Mouse (Mus musculus) limb, embryonic 11.5 days (tissue): ENCODE measurements around the gene Hoxd8. TPM values are rescaled to one million over a fixed set of nuclear protein-coding genes. Genes with fewer than 3 reads are reported as not detected.
A peak's percentile ranks its signal among the peaks of the same experiment; 100 is the strongest.

Experiments used
- ATAC-seq: fragments of 200-750 bp; cut with Nextera tagmentation; 2 replicates; pipeline ENCODE4 v1.8.0; 2017; ENCODE audit warnings: low read depth; ENCODE audit not compliant: insufficient number of reproducible peaks, low FRiP score, low TSS enrichment
- DNase-seq: peaks from one replicate; pipeline ENCODE4 v3.0.0-alpha.2; 2015; ENCODE audit warnings: low spot score
- H3K27ac ChIP-seq: fragments of 300-500 bp; sonication (generic); replicated peaks from 2 replicates; pipeline ENCODE4 v1.5.1; 2014; ENCODE audit warnings: low read depth, mild to moderate bottlenecking, low read length
- H3K27me3 ChIP-seq: fragments of 300-500 bp; sonication (generic); 2 replicates; pipeline ENCODE4 v1.6.1; 2014; ENCODE audit warnings: mild to moderate bottlenecking, low read length, mixed read lengths; ENCODE audit not compliant: control insufficient read depth, insufficient read depth
- H3K36me3 ChIP-seq: fragments of 300-500 bp; sonication (generic); 2 replicates; pipeline ENCODE4 v1.6.1; 2014; ENCODE audit warnings: mild to moderate bottlenecking, low read length, moderate library complexity, mixed read lengths; ENCODE audit not compliant: control insufficient read depth, insufficient read depth
- H3K4me1 ChIP-seq: fragments of 300-500 bp; sonication (generic); 2 replicates; pipeline ENCODE4 v1.6.1; 2014; ENCODE audit warnings: low read length, mixed read lengths; ENCODE audit not compliant: control insufficient read depth, insufficient read depth
- H3K4me2 ChIP-seq: fragments of 300-500 bp; sonication (generic); 2 replicates; pipeline ENCODE4 v1.6.1; 2014; ENCODE audit warnings: low read depth, mild to moderate bottlenecking, moderate library complexity; ENCODE audit not compliant: severe bottlenecking
- H3K4me3 ChIP-seq: fragments of 300-500 bp; sonication (generic); 2 replicates; pipeline ENCODE4 v1.5.1; 2014; ENCODE audit warnings: low read depth, low read length
- H3K9ac ChIP-seq: fragments of 300-500 bp; sonication (generic); 2 replicates; pipeline ENCODE4 v1.6.1; 2014; ENCODE audit warnings: mild to moderate bottlenecking, low read length
- H3K9me3 ChIP-seq: fragments of 300-500 bp; sonication (generic); 2 replicates; pipeline ENCODE4 v1.6.1; 2016; ENCODE audit warnings: low read length; ENCODE audit not compliant: control insufficient read depth
- WGBS: fragments of 180-500 bp; shearing (Covaris S2); extraction: QIAGEN DNeasy Blood & Tissue Kit; methylation state at CpG from one replicate; pipeline ENCODE4 v1.1.7; 2014; 5-methylcytosine and 5-hydroxymethylcytosine counted together
- polyA plus RNA-seq: library from polyadenylated mRNA; unstranded; fragments of >200 nt; fragmentation: Nextera tagmentation; extraction: Ambion mirVana; gene quantifications from 2 replicates; pipeline ENCODE4 v1.2.1, GENCODE M21; 2014

Hoxd8 gene
- polyA plus RNA-seq, 1 experiment from 2014 or later = 13.1 TPM

DNA sequence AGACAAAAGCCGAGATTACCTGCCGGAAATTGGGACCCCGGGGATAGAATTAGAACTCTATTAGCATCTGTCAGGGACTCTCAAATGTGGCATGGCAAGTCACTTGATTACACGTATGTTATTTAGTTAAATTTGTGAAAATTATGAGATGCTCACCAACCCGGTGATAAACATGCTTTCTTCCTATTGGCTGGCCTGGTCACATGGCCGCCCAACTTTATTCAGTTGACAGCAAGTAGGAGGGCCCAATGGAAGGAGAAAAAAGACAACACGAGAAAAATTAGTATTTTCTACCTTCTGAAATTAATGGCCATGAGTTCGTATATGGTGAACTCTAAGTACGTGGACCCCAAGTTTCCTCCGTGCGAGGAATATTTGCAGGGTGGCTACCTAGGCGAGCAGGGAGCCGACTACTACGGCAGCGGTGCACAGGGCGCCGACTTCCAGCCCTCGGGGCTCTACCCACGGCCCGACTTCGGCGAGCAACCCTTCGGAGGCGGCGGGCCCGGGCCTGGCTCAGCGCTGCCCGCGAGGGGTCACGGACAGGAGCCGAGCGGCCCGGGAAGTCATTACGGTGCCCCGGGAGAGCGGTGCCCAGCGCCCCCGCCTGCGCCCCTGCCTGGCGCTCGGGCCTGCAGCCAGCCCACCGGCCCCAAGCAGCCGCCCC lies 22.7 kb downstream of the Hoxd8 start:
- peak; percentile 65 for ATAC-seq

DNA sequence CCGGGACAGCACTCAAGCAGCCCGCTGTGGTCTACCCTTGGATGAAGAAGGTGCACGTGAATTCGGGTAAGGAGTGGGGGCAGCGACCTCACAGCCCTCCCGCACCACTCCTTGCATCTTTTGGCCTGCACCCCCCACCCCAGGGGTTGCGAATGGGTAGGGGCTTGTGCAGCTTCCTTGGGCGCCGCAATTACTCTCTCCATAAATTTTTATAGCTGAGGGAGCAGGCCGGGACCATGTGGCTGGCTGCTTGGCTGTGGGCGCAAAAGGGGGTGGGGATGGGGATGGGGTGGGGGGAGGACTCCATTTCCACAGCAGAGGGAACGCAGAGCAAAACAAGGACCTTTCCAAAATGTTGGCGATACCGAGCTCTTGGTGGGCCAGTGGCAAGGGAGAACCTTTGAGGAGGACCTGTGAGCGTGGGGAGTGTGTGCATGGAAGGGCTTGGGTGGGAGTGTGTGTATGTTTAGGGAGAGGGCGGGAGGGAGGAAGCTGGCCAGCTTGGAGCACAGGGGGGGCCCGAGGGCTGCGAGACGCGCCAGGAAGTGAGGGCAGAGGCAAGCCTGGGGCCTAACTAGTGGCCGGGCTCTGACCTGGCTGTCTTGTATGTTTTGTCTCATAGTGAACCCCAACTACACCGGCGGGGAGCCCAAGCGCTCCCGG lies 23.4 kb downstream of the Hoxd8 start:
- 5% methylated on average over 25 of the region's 25 CpGs for WGBS
- peak; percentile 60 for DNase-seq
- peak; percentile 11; the same call in 1 of the 2 replicates for ATAC-seq
- no peak overlapping the region for H3K27ac ChIP-seq
- H3K27me3 ChIP-seq = peaks cover 47% of the 10 kb centered on the region
- no peaks in the 10 kb centered on the region for H3K9me3 ChIP-seq
- peak overlapping the region; percentile 90 for H3K4me2 ChIP-seq
- H3K4me3 ChIP-seq = peak overlapping the region; percentile 39
- H3K4me1 ChIP-seq = peaks cover 49% of the 10 kb centered on the region
- H3K9ac ChIP-seq = no peak overlapping the region; the same call in 1 of the 2 replicates
- no peaks in the 10 kb centered on the region for H3K36me3 ChIP-seq

More for the DNA sequence above, 22.7 kb downstream of the Hoxd8 start:
- H3K27ac ChIP-seq = no peak overlapping the region
- H3K27me3 ChIP-seq = peaks cover 49% of the 10 kb centered on the region
- peak overlapping the region; percentile 47 for H3K9ac ChIP-seq
- H3K36me3 ChIP-seq = no peaks in the 10 kb centered on the region
- H3K4me2 ChIP-seq = peak overlapping the region; percentile 90
- peak overlapping the region; percentile 39 for H3K4me3 ChIP-seq
- peak; percentile 60 for DNase-seq
- H3K4me1 ChIP-seq = peaks cover 48% of the 10 kb centered on the region
- 2% methylated on average over 43 of the region's 43 CpGs for WGBS
- H3K9me3 ChIP-seq = no peaks in the 10 kb centered on the region

DNA sequence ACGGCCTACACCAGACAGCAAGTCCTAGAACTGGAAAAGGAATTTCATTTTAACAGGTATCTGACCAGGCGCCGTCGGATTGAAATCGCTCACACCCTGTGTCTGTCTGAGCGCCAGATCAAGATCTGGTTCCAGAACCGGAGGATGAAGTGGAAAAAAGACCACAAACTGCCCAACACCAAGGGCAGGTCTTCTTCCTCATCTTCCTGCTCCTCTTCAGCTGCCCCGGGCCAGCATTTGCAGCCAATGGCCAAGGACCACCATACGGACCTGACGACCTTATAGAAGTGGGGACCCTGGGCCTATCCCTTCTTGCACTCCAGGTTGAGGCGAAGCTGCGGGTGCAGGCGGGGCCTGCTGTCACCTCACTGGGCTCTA lies 23.9 kb downstream of the Hoxd8 start:
- Histone ChIP-seq H3K27me3 (peaks cover 44% of the 10 kb centered on the region), H3K4me2 (peak overlapping the region; percentile 90; the same call in 1 of the 2 replicates), H3K9ac (no peak overlapping the region), H3K4me1 (peaks cover 51% of the 10 kb centered on the region), H3K27ac (no peak overlapping the region), H3K9me3 (no peaks in the 10 kb centered on the region), H3K36me3 (no peaks in the 10 kb centered on the region), H3K4me3 (no peak overlapping the region)
- WGBS = 26% methylated on average over 13 of the region's 13 CpGs
- DNase-seq (no peak), ATAC-seq (no peak)

- no peaks in the 10 kb centered on the region for H3K9me3 ChIP-seq
- no peak for DNase-seq
- no peak for ATAC-seq
- no peak overlapping the region for H3K4me3 ChIP-seq
- H3K36me3 ChIP-seq = no peaks in the 10 kb centered on the region
- H3K9ac ChIP-seq = no peak overlapping the region
- no peak overlapping the region for H3K27ac ChIP-seq
- no peak overlapping the region for H3K4me2 ChIP-seq
- WGBS = 22% methylated on average over 8 of the region's 8 CpGs
- peaks cover 40% of the 10 kb centered on the region for H3K27me3 ChIP-seq
- peaks cover 55% of the 10 kb centered on the region for H3K4me1 ChIP-seq
Observed at GRCm38 (mm10) chr2:74730331-74730730, 25.9 kb downstream of the Hoxd8 start.

GRCm38 (mm10) chr2:74731055-74731454 lies 26.6 kb downstream of the Hoxd8 start:
- Histone ChIP-seq H3K4me2 (no peak overlapping the region), H3K4me1 (peaks cover 62% of the 10 kb centered on the region), H3K27ac (no peak overlapping the region), H3K4me3 (no peak overlapping the region), H3K9ac (0 out of 2 replicates have a peak overlapping the region, but pooled peaks have one; percentile 4), H3K9me3 (no peaks in the 10 kb centered on the region), H3K27me3 (peaks cover 42% of the 10 kb centered on the region), H3K36me3 (no peaks in the 10 kb centered on the region)
- no peak for DNase-seq
- ATAC-seq = no peak

DNA sequence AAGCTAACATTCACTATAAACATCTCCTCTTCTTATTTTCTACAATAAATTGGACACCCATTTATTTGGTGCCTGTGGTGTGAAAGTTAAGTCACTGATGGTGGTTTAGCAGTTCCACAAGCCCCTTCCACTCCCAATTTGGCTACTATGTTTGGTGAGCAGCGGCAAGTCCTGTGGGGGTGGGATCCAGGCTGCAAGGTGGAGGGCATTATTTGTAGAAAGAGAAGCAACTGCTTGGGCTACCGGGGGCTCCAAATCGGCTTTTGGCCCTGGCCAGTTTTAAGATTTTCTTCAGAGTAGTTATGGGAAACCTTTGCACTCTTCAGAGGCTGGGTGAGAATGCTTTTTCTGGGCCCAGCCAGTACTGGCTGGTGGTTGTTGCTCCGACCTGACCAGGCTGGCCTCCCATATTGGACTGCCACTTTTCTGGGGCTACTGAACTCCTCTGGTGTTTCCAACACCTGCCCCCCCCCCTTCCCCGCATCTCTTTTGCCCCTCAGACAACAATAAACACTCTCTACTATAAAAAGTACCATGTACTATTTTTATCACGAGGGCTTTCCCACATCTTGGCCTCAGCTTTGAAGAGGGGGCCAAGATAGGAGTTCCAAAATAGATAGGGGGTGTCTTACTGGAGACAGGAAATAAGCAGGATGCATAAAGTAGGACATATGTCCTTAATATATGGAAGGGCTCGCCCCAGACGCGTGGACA lies 27.5 kb downstream of the Hoxd8 start:
- DNase-seq (no peak), ATAC-seq (no peak)
- Histone ChIP-seq H3K9me3 (no peaks in the 10 kb centered on the region), H3K27me3 (peaks cover 42% of the 10 kb centered on the region), H3K27ac (no peak overlapping the region), H3K4me1 (peaks cover 62% of the 10 kb centered on the region), H3K9ac (no peak overlapping the region), H3K36me3 (no peaks in the 10 kb centered on the region), H3K4me2 (no peak overlapping the region; the same call in 1 of the 2 replicates), H3K4me3 (no peak overlapping the region)
- WGBS = 9% methylated on average over 9 of the region's 9 CpGs

GRCm38 (mm10) chr2:74732513-74733316 lies 28.3 kb downstream of the Hoxd8 start:
- ATAC-seq = no peak
- Histone ChIP-seq H3K27me3 (peaks cover 46% of the 10 kb centered on the region), H3K9me3 (no peaks in the 10 kb centered on the region), H3K9ac (no peak overlapping the region), H3K4me3 (peak overlapping the region; percentile 21), H3K36me3 (no peaks in the 10 kb centered on the region), H3K4me2 (peak overlapping the region; percentile 60), H3K4me1 (peaks cover 58% of the 10 kb centered on the region), H3K27ac (no peak overlapping the region)
- peak; percentile 61 for DNase-seq
- under 1% methylated on average over 52 of the region's 52 CpGs for WGBS

- peak overlapping the region; percentile 21; the same call in 1 of the 2 replicates for H3K4me3 ChIP-seq
- WGBS = 0% methylated on average over 16 of the region's 16 CpGs
- H3K9me3 ChIP-seq = no peaks in the 10 kb centered on the region
- H3K27me3 ChIP-seq = peaks cover 51% of the 10 kb centered on the region
- no peak overlapping the region for H3K9ac ChIP-seq
- H3K4me2 ChIP-seq = peak overlapping the region; percentile 60
- peaks cover 58% of the 10 kb centered on the region for H3K4me1 ChIP-seq
- no peak for DNase-seq
- ATAC-seq = no peak
- no peaks in the 10 kb centered on the region for H3K36me3 ChIP-seq
- no peak overlapping the region for H3K27ac ChIP-seq
Observed at GRCm38 (mm10) chr2:74733317-74733661, 28.9 kb downstream of the Hoxd8 start.
